Mouse (Mus musculus): ENCODE results near the gene Tceanc.
"Not testable (repeated sequence)": the region's sequence is repeated elsewhere in the genome, so short reads cannot be mapped to it uniquely, and the experiment has no call there.

Gene Tceanc

GRCm38 (mm10) chrX:166518345-166518744, at the start of gene Tceanc:
Gene Tceanc (minus strand): TSS chrX:166518567.
- DNase-seq (ENCODE audit: low spot score): no peak

GRCm38 (mm10) chrX:166565983-166566382, 47.6 kb upstream of the Tceanc start:
- DNase-seq (ENCODE audit: low spot score): no peak

GRCm38 (mm10) chrX:166565401-166565800, 47.0 kb upstream of the Tceanc start:
- DNase-seq (ENCODE audit: low spot score): no peak

- no peak for DNase-seq (ENCODE audit: low spot score)
Observed at GRCm38 (mm10) chrX:166564900-166565299, 46.5 kb upstream of the Tceanc start.

- no peak for DNase-seq (ENCODE audit: low spot score)
Observed at GRCm38 (mm10) chrX:166559333-166559732, 41.0 kb upstream of the Tceanc start.

GRCm38 (mm10) chrX:166552355-166552754, 34.0 kb upstream of the Tceanc start:
- DNase-seq (ENCODE audit: low spot score): no peak

GRCm38 (mm10) chrX:166546495-166546894, 28.1 kb upstream of the Tceanc start:
- no peak for DNase-seq (ENCODE audit: low spot score)

GRCm38 (mm10) chrX:166535138-166535537, 16.8 kb upstream of the Tceanc start:
- no peak for DNase-seq (ENCODE audit: low spot score)

GRCm38 (mm10) chrX:166533432-166533831, 15.1 kb upstream of the Tceanc start:
- no peak for DNase-seq (ENCODE audit: low spot score)

GRCm38 (mm10) chrX:166531671-166532070, 13.3 kb upstream of the Tceanc start:
- no peak for DNase-seq (ENCODE audit: low spot score)

- DNase-seq (ENCODE audit: low spot score): no peak
Observed at GRCm38 (mm10) chrX:166528126-166528525, 9.8 kb upstream of the Tceanc start.

GRCm38 (mm10) chrX:166525637-166526315, 7.4 kb upstream of the Tceanc start:
- no peak for DNase-seq (ENCODE audit: low spot score)

- DNase-seq (ENCODE audit: low spot score): no peak
Observed at GRCm38 (mm10) chrX:166520782-166521181, 2.4 kb upstream of the Tceanc start.

- DNase-seq (ENCODE audit: low spot score): no peak
Observed at GRCm38 (mm10) chrX:166516631-166517030, 1.7 kb downstream of the Tceanc start.

GRCm38 (mm10) chrX:166515923-166516322, 2.4 kb downstream of the Tceanc start:
- no peak for DNase-seq (ENCODE audit: low spot score)

GRCm38 (mm10) chrX:166514035-166514434, 4.3 kb downstream of the Tceanc start:
- DNase-seq (ENCODE audit: low spot score): not testable (repeated sequence)

GRCm38 (mm10) chrX:166512071-166512470, 6.3 kb downstream of the Tceanc start:
- no peak for DNase-seq (ENCODE audit: low spot score)

- no peak for DNase-seq (ENCODE audit: low spot score)
Observed at GRCm38 (mm10) chrX:166511107-166511506, 7.3 kb downstream of the Tceanc start.

- DNase-seq (ENCODE audit: low spot score): peak; percentile 92
Observed at GRCm38 (mm10) chrX:166509761-166510738, 8.3 kb downstream of the Tceanc start.

- no peak for DNase-seq (ENCODE audit: low spot score)
Observed at GRCm38 (mm10) chrX:166504421-166504820, 13.9 kb downstream of the Tceanc start.

- DNase-seq (ENCODE audit: low spot score): no peak
Observed at GRCm38 (mm10) chrX:166499496-166500190, 18.7 kb downstream of the Tceanc start.

- DNase-seq (ENCODE audit: low spot score): no peak
Observed at GRCm38 (mm10) chrX:166497771-166498170, 20.6 kb downstream of the Tceanc start.
